Mouse (Mus musculus) kidney, adult 2 months (tissue): ENCODE results near the gene Dhdh.

Source experiments
- CTCF ChIP-seq: fragments of 200-500 bp; conservative IDR thresholded peaks from 2 replicates; pipeline ENCODE4 v1.5.1; 2011; ENCODE audit warnings: low read depth, mild to moderate bottlenecking, control low read depth, low read length, moderate library complexity, mixed read lengths; ENCODE audit not compliant: insufficient read depth, insufficient read length
- POLR2A ChIP-seq: fragments of 200-500 bp; IDR thresholded peaks from one replicate; pipeline ENCODE4 v1.6.1; 2011; ENCODE audit warnings: low read depth, low read length, control low read depth

DNA sequence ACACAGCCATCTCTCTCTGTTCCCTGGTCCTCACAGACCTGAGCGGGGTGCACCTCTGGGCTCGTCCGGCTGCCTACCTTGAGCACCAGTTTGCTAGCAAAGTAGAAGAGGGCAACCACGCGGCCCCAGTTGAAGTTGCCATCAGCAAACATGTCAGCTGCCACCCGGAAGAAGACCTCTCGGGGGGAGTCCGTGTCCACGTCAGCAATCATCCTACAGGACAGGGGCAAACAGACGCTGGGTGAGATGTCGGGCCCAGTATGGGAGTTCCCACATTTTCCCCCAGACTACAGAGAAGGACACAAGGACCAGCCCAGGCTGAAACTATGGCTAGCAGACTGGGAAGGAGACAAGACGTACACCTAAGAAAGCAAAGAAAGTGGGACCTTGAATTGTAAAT lies 23.5 kb downstream of the Dhdh start:
- TF ChIP-seq CTCF = no peak
- no peak for TF ChIP-seq POLR2A
